Mouse (Mus musculus): ENCODE measurements around the gene Olfr460. TPM values are rescaled to one million over a fixed set of nuclear protein-coding genes. Genes with fewer than 3 reads are reported as not detected.

The Olfr460 gene
- polyA plus RNA-seq, 1 experiment, result not detected

DNA sequence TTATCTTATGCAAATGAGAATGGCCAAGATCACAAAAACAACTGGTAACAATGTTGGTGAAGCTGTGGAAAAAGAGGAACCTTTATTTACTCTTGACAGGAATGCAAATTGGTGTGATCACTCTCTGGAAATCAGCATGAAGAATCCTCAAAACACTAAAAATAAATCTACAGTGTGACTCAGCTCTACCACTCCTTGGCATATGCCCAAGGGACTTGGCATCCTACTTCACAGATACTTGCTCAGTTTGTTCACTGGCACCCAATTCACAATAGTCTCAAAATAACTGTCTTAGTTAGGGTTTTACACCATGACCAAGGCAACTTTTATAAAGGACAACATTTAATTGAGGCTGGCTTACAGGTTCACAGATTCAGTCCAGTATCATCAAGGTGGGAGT, 38.1 kb downstream of the Olfr460 start:
- Histone ChIP-seq H3K4me3 (replicated peaks) (no peak overlapping the region), H3K4me1 (no peaks in the 10 kb centered on the region; the same call in 1 of the 2 replicates), H3K36me3 (replicated peaks; ENCODE audit: low read length) (no peaks in the 10 kb centered on the region), H3K27me3 (replicated peaks) (no peaks in the 10 kb centered on the region), H3K9me3 (no peaks in the 10 kb centered on the region)
- no peak for TF ChIP-seq GATA1 (IDR thresholded peaks at IDR 0.05; ENCODE audit: borderline replicate concordance, low read length)
- no peak for TF ChIP-seq FLI1 (IDR thresholded peaks at IDR 0.05; ENCODE audit: low read length)

DNA sequence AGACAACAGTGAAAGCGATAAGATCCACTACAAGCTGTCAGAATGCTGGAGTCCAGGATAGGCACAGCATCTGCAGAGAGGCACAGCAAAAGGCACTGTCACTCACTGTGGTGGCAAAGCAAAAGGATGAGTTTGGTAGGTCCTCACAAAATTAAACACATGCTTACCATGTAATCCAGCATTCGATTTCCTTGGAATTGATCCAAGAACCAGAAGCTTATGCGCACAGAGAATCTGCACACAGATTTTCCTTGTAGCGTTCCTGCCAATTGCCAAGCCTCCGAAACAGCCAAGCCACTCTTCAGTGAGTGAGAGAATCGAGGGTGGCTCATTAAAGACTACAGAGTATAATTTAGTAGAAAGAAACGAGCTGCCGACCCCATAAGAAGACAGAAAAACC, 41.0 kb downstream of the Olfr460 start:
- TF ChIP-seq FLI1 (IDR thresholded peaks at IDR 0.05; ENCODE audit: low read length) (no peak), GATA1 (IDR thresholded peaks at IDR 0.05; ENCODE audit: borderline replicate concordance, low read length) (no peak)
- Histone ChIP-seq H3K36me3 (replicated peaks; ENCODE audit: low read length) (no peaks in the 10 kb centered on the region), H3K27me3 (replicated peaks) (peaks cover 3% of the 10 kb centered on the region), H3K4me3 (replicated peaks) (no peak overlapping the region), H3K9me3 (peaks cover 2% of the 10 kb centered on the region; the same call in 1 of the 2 replicates), H3K4me1 (no peaks in the 10 kb centered on the region; the same call in 1 of the 2 replicates)

GRCm38 (mm10) chr6:40613260-40613852, 44.1 kb downstream of the Olfr460 start, which contains the start of gene Tas2r138:
Gene Tas2r138 (minus strand): TSS chr6:40613310.
- H3K4me1 ChIP-seq, result no peaks in the 10 kb centered on the region
- peaks cover 3% of the 10 kb centered on the region for H3K27me3 ChIP-seq (replicated peaks)
- H3K4me3 ChIP-seq (replicated peaks), result no peak within 1 kb of the TSS
- no peaks in the 10 kb centered on the region for H3K36me3 ChIP-seq (replicated peaks; ENCODE audit: low read length)
- H3K9me3 ChIP-seq, result peaks cover 2% of the 10 kb centered on the region; the same call in 1 of the 2 replicates
- TF ChIP-seq FLI1 (IDR thresholded peaks at IDR 0.05; ENCODE audit: low read length), result no peak

DNA sequence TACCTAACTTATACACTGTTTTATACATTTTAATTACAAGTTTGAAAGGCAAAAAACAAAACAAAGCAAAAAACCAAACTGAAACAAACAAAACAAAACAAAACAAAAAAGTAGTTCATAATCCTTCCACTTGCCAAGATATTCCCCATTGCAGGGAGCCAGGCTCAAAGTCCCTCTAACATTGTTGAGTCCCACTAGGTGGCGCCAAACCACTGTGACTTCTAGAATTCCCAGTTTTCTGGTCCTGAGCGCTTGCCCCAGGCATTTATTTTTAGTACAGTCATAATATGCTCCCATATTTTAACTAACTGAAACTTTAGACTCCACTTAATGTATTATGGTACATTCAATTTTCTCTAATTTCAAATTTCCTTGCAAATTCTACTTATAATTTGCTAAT, 48.7 kb downstream of the Olfr460 start:
- TF ChIP-seq GATA1 (IDR thresholded peaks at IDR 0.05; ENCODE audit: borderline replicate concordance, low read length) (no peak), FLI1 (IDR thresholded peaks at IDR 0.05; ENCODE audit: low read length) (no peak)
- no peaks in the 10 kb centered on the region for H3K4me1 ChIP-seq
- peaks cover 1% of the 10 kb centered on the region for H3K27me3 ChIP-seq (replicated peaks)
- H3K4me3 ChIP-seq (replicated peaks), result no peak overlapping the region
- H3K36me3 ChIP-seq (replicated peaks; ENCODE audit: low read length), result no peaks in the 10 kb centered on the region
- H3K9me3 ChIP-seq, result peaks cover 2% of the 10 kb centered on the region; the same call in 1 of the 2 replicates

Other genes with a start within 250 kb of the Olfr460 start
- gene Agk, start 244.3 kb upstream of the Olfr460 start, polyA plus RNA-seq (2012; ENCODE audit: insufficient read depth, low replicate concordance), result 2.2 and 3.0 TPM in 2 replicates
- 0.12 TPM in 1 of 2 replicates, not detected in the other for gene E330009J07Rik, start 133.4 kb upstream of the Olfr460 start, polyA plus RNA-seq (2012; ENCODE audit: insufficient read depth, low replicate concordance)
- gene Wee2, start 130.4 kb upstream of the Olfr460 start, polyA plus RNA-seq (2012; ENCODE audit: insufficient read depth, low replicate concordance), result 0.57 TPM in 1 of 2 replicates, not detected in the other
- gene Ssbp1, start 98.1 kb upstream of the Olfr460 start, polyA plus RNA-seq (2012; ENCODE audit: insufficient read depth, low replicate concordance), result 7.4 and 12.6 TPM in 2 replicates
- gene Tas2r137, start 78.3 kb upstream of the Olfr460 start, polyA plus RNA-seq (2012; ENCODE audit: insufficient read depth, low replicate concordance), result not detected in 2 replicates
- not detected in 2 replicates for gene Tas2r108, start 76.0 kb upstream of the Olfr460 start, polyA plus RNA-seq (2012; ENCODE audit: insufficient read depth, low replicate concordance)
- gene Prss37, start 50.0 kb upstream of the Olfr460 start, polyA plus RNA-seq (2012; ENCODE audit: insufficient read depth, low replicate concordance), result not detected in 2 replicates
- gene Olfr461, start 14.4 kb upstream of the Olfr460 start, polyA plus RNA-seq (2012; ENCODE audit: insufficient read depth, low replicate concordance), result not detected in 2 replicates
- 0.02 TPM in 1 of 2 replicates, not detected in the other for gene Clec5a, start 16.3 kb downstream of the Olfr460 start, polyA plus RNA-seq (2012; ENCODE audit: insufficient read depth, low replicate concordance)
- not detected in 2 replicates for gene Tas2r138, start 43.8 kb downstream of the Olfr460 start, polyA plus RNA-seq (2012; ENCODE audit: insufficient read depth, low replicate concordance)
- gene Mgam, start 59.3 kb downstream of the Olfr460 start, polyA plus RNA-seq (2012; ENCODE audit: insufficient read depth, low replicate concordance), result not detected in 2 replicates